Mouse (Mus musculus) stomach, embryonic 14.5 days (tissue): ENCODE data around the gene Cdh8. TPM values are rescaled to one million over a fixed set of nuclear protein-coding genes. Genes with fewer than 3 reads are reported as not detected.
A peak's percentile ranks its signal among the peaks of the same experiment; 100 is the strongest.

Experiments used
- ATAC-seq: fragments of 200-750 bp; cut with Nextera tagmentation; 2 replicates; pipeline ENCODE4 v1.8.0; 2017; ENCODE audit warnings: low read depth, moderate TSS enrichment; ENCODE audit not compliant: insufficient number of reproducible peaks, insufficient read depth, low FRiP score
- H3K27ac ChIP-seq: fragments of 300-500 bp; sonication (generic); 2 replicates; pipeline ENCODE4 v1.5.1; 2014; ENCODE audit warnings: mild to moderate bottlenecking, low read length, moderate library complexity, mixed read lengths
- H3K27me3 ChIP-seq: fragments of 300-500 bp; sonication (generic); 2 replicates; pipeline ENCODE4 v1.6.1; 2014; ENCODE audit warnings: low read length, control low read depth, mixed read lengths; ENCODE audit not compliant: control insufficient read depth, insufficient read depth
- H3K36me3 ChIP-seq: fragments of 300-500 bp; sonication (generic); 2 replicates; pipeline ENCODE4 v1.6.1; 2014; ENCODE audit warnings: mild to moderate bottlenecking, control low read depth, low read length, moderate library complexity, mixed read lengths; ENCODE audit not compliant: control insufficient read depth, insufficient read depth
- H3K4me1 ChIP-seq: fragments of 300-500 bp; sonication (generic); 2 replicates; pipeline ENCODE4 v1.6.1; 2014; ENCODE audit warnings: low read length, control low read depth, mixed read lengths; ENCODE audit not compliant: control insufficient read depth, insufficient read depth
- H3K4me2 ChIP-seq: fragments of 300-500 bp; sonication (generic); replicated peaks from 2 replicates; pipeline ENCODE4 v1.6.1; 2014; ENCODE audit warnings: low read depth, low read length, control low read depth
- H3K4me3 ChIP-seq: fragments of 300-500 bp; sonication (generic); 2 replicates; pipeline ENCODE4 v1.5.1; 2014; ENCODE audit warnings: low read depth, low read length, control low read depth
- H3K9ac ChIP-seq: fragments of 300-500 bp; sonication (generic); replicated peaks from 2 replicates; pipeline ENCODE4 v1.6.1; 2014; ENCODE audit warnings: low read depth, mild to moderate bottlenecking, control low read depth, low read length, moderate library complexity, mixed read lengths
- H3K9me3 ChIP-seq: fragments of 300-500 bp; sonication (generic); 2 replicates; pipeline ENCODE4 v1.6.1; 2016; ENCODE audit warnings: low read depth, low read length, control low read depth; ENCODE audit not compliant: control insufficient read depth
- WGBS: fragments of 180-500 bp; shearing (Covaris S2); extraction: QIAGEN DNeasy Blood & Tissue Kit; methylation state at CpG from one replicate; pipeline ENCODE4 v1.1.7; 2014; 5-methylcytosine and 5-hydroxymethylcytosine counted together
- polyA plus RNA-seq: library from polyadenylated mRNA; unstranded; fragments of >200 nt; fragmentation: Nextera tagmentation; extraction: Ambion mirVana; gene quantifications from 2 replicates; pipeline ENCODE4 v1.2.1, GENCODE M21; 2014

Cdh8 gene
- polyA plus RNA-seq, 1 experiment from 2014 or later: 3.6 TPM

GRCm38 (mm10) chr8:99413877-99414482 is 2.3 kb downstream of the Cdh8 start:
- Histone ChIP-seq H3K9ac (no peak overlapping the region), H3K4me2 (peak overlapping the region; percentile 88), H3K27me3 (peaks cover 21% of the 10 kb centered on the region; the same call in 1 of the 2 replicates), H3K36me3 (no peaks in the 10 kb centered on the region), H3K27ac (no peak overlapping the region), H3K4me1 (peaks cover 9% of the 10 kb centered on the region; the same call in 1 of the 2 replicates), H3K4me3 (0 out of 2 replicates have a peak overlapping the region, but pooled peaks have one; percentile 41), H3K9me3 (no peaks in the 10 kb centered on the region)
- 26% methylated on average over 10 of the region's 10 CpGs for WGBS
- no peak for ATAC-seq

DNA sequence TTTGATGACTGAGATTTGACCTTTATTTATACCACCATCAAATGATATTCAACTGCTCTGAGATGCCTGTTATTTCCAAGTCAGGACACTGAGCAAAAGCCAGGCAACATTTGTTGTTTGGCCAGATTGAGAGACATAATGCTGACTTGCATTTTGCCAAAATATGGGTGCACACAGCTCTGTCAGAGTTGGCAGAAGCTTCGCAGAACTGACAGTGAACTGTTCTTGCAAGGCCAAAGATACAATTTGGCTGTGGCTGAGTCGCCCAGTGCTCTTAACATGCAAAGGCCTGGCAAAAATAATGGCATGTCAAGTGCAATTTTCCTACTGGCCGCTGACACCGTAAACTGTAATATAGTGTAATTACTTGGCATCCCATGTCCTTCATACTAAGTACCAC is 22.4 kb downstream of the Cdh8 start:
- 78% methylated on average over 4 of the region's 4 CpGs for WGBS
- H3K27me3 ChIP-seq: no peaks in the 10 kb centered on the region
- ATAC-seq: no peak

GRCm38 (mm10) chr8:99370104-99370503 is 46.2 kb downstream of the Cdh8 start:
- no peaks in the 10 kb centered on the region for H3K36me3 ChIP-seq
- H3K4me2 ChIP-seq: no peak overlapping the region
- no peaks in the 10 kb centered on the region for H3K4me1 ChIP-seq
- no peaks in the 10 kb centered on the region for H3K9me3 ChIP-seq
- WGBS: 94% methylated on average over 5 of the region's 5 CpGs
- no peak overlapping the region for H3K27ac ChIP-seq
- no peak overlapping the region for H3K9ac ChIP-seq
- H3K27me3 ChIP-seq: no peaks in the 10 kb centered on the region
- H3K4me3 ChIP-seq: no peak overlapping the region
- ATAC-seq: no peak

More for the DNA sequence above, 22.4 kb downstream of the Cdh8 start:
- no peaks in the 10 kb centered on the region for H3K4me1 ChIP-seq
- no peak overlapping the region for H3K4me2 ChIP-seq
- H3K27ac ChIP-seq: no peak overlapping the region
- no peak overlapping the region for H3K9ac ChIP-seq
- H3K4me3 ChIP-seq: no peak overlapping the region
- H3K9me3 ChIP-seq: no peaks in the 10 kb centered on the region
- H3K36me3 ChIP-seq: no peaks in the 10 kb centered on the region

- Histone ChIP-seq H3K4me2 (no peak overlapping the region), H3K9me3 (no peaks in the 10 kb centered on the region), H3K27ac (no peak overlapping the region), H3K4me1 (no peaks in the 10 kb centered on the region), H3K36me3 (no peaks in the 10 kb centered on the region), H3K27me3 (no peaks in the 10 kb centered on the region), H3K4me3 (no peak overlapping the region), H3K9ac (no peak overlapping the region)
- WGBS: 91% methylated on average over 3 of the region's 3 CpGs
- ATAC-seq: no peak
Observed at GRCm38 (mm10) chr8:99369166-99369565, 47.1 kb downstream of the Cdh8 start.

DNA sequence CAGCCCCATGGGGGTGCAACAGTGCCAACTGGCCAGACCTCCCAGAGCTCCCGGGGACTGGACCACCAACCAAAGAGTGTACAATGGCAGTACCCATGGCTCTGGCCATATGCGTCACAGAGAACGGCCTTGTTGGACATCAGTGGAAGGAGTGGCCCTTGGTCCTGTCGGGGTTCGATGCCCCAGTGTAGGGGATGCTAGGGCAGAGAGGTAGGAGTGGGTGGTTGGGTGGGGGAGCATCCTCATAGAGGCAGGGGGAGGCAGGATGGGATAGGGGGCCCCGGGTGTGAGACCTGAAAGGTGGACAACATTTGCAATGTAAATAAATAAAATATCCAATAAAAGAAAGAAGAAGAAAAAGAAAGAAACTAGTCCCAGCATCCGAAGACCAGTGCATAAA is 47.8 kb downstream of the Cdh8 start:
- H3K4me1 ChIP-seq: no peaks in the 10 kb centered on the region
- H3K27ac ChIP-seq: no peak overlapping the region
- no peaks in the 10 kb centered on the region for H3K9me3 ChIP-seq
- no peak overlapping the region for H3K9ac ChIP-seq
- no peak for ATAC-seq
- no peak overlapping the region for H3K4me3 ChIP-seq
- no peak overlapping the region for H3K4me2 ChIP-seq
- WGBS: 94% methylated on average over 7 of the region's 7 CpGs
- no peaks in the 10 kb centered on the region for H3K36me3 ChIP-seq
- no peaks in the 10 kb centered on the region for H3K27me3 ChIP-seq

DNA sequence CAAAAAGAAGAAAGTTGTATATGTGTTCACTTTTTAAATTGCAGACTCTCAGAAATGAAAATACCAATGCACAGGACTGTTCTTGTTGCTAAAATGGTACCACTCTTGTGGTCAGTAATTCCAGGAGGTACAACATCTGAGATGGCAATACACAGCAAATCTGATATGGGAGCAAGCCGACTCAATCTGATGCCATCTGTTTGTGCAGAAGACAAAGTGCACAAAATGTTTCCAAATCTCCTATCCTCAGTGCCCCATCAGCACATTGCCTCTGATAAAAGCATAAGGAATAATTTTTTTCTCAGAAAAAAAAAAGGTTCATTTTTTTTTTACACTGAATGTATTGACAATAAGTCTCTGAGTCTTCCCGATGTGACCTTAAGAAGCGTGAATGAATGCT is 62.3 kb downstream of the Cdh8 start:
- Histone ChIP-seq H3K36me3 (no peaks in the 10 kb centered on the region), H3K27ac (no peak overlapping the region), H3K4me1 (no peaks in the 10 kb centered on the region), H3K4me3 (no peak overlapping the region), H3K9me3 (no peaks in the 10 kb centered on the region), H3K27me3 (no peaks in the 10 kb centered on the region), H3K4me2 (no peak overlapping the region), H3K9ac (no peak overlapping the region)
- no peak for ATAC-seq
- 80% methylated on average over 3 of the region's 3 CpGs for WGBS

GRCm38 (mm10) chr8:99353221-99353620 is 63.0 kb downstream of the Cdh8 start:
- WGBS: 93% methylated on average over 1 of the region's 1 CpGs
- Histone ChIP-seq H3K36me3 (no peaks in the 10 kb centered on the region), H3K4me2 (no peak overlapping the region), H3K4me1 (no peaks in the 10 kb centered on the region), H3K9ac (no peak overlapping the region), H3K27me3 (no peaks in the 10 kb centered on the region), H3K4me3 (no peak overlapping the region), H3K27ac (no peak overlapping the region), H3K9me3 (no peaks in the 10 kb centered on the region)
- ATAC-seq: no peak

DNA sequence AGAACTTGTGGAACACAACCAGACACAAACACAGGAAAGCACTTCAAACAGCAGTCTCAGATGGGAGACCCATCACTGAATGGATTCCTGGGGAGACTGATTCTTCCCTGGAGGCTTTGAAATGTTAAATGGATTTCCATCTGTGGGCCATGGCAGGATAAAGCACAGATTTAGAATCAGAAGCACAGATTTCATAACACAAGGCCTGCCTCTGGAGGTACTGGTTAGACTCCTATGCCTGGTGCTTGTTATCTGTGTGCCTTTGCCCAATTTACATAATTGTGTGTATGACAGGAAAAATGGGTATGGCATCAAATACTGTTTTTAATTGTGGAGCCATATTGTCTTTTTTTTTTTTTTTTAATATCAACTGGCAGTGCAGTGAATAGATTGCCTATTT is 66.8 kb downstream of the Cdh8 start:
- Histone ChIP-seq H3K4me2 (no peak overlapping the region), H3K9me3 (no peaks in the 10 kb centered on the region), H3K4me3 (no peak overlapping the region), H3K9ac (no peak overlapping the region), H3K36me3 (no peaks in the 10 kb centered on the region), H3K4me1 (no peaks in the 10 kb centered on the region), H3K27me3 (no peaks in the 10 kb centered on the region), H3K27ac (no peak overlapping the region)
- no peak for ATAC-seq

- no peak overlapping the region for H3K4me3 ChIP-seq
- H3K9ac ChIP-seq: no peak overlapping the region
- 74% methylated on average over 3 of the region's 3 CpGs for WGBS
- H3K36me3 ChIP-seq: no peaks in the 10 kb centered on the region
- no peaks in the 10 kb centered on the region for H3K4me1 ChIP-seq
- no peaks in the 10 kb centered on the region for H3K9me3 ChIP-seq
- ATAC-seq: no peak
- no peak overlapping the region for H3K27ac ChIP-seq
- no peak overlapping the region for H3K4me2 ChIP-seq
- no peaks in the 10 kb centered on the region for H3K27me3 ChIP-seq
Observed at GRCm38 (mm10) chr8:99348618-99349017, 67.7 kb downstream of the Cdh8 start.
